Mouse (Mus musculus) E14TG2a.4 (cell line): ENCODE measurements around the gene Clmp.

Experiments
- H3K27me3 ChIP-seq: 2 replicates; pipeline ENCODE4 v1.6.1; 2014; ENCODE audit warnings: low read length, control low read depth; ENCODE audit not compliant: insufficient read depth
- H3K36me3 ChIP-seq: 2 replicates; pipeline ENCODE4 v1.6.1; 2014; ENCODE audit warnings: low read length, control low read depth; ENCODE audit not compliant: insufficient read depth
- H3K4me1 ChIP-seq: replicated peaks from 2 replicates; pipeline ENCODE4 v1.6.1; 2014; ENCODE audit warnings: low read depth, low read length, control low read depth
- H3K4me3 ChIP-seq: replicated peaks from 2 replicates; pipeline ENCODE4 v1.5.1; 2014; ENCODE audit warnings: mild to moderate bottlenecking, low read length
- H3K9me3 ChIP-seq: 2 replicates; pipeline ENCODE4 v1.6.1; 2014; ENCODE audit warnings: low read length, control low read depth
- CTCF ChIP-seq: conservative IDR thresholded peaks from 2 replicates; pipeline ENCODE4 v1.5.1; 2014; ENCODE audit warnings: low read length
- NANOG ChIP-seq: IDR thresholded peaks from 2 replicates; pipeline ENCODE4 v1.6.1; 2014; ENCODE audit warnings: borderline replicate concordance, low read length, mixed read lengths
- POU5F1 ChIP-seq: IDR thresholded peaks from 2 replicates; pipeline ENCODE4 v1.6.1; 2014; ENCODE audit warnings: low read length, borderline replicate concordance

Clmp gene

GRCm38 (mm10) chr9:40704364-40705276 is 18.9 kb downstream of the Clmp start:
- Histone ChIP-seq H3K27me3 (peaks cover 26% of the 10 kb centered on the region), H3K4me3 (no peak overlapping the region), H3K9me3 (no peaks in the 10 kb centered on the region), H3K4me1 (no peaks in the 10 kb centered on the region), H3K36me3 (no peaks in the 10 kb centered on the region)
- TF ChIP-seq POU5F1, result no peak
- TF ChIP-seq CTCF, result no peak
- TF ChIP-seq NANOG, result no peak

GRCm38 (mm10) chr9:40708448-40709140 is 22.8 kb downstream of the Clmp start:
- Histone ChIP-seq H3K4me3 (no peak overlapping the region), H3K9me3 (no peaks in the 10 kb centered on the region), H3K4me1 (no peaks in the 10 kb centered on the region), H3K36me3 (no peaks in the 10 kb centered on the region), H3K27me3 (peaks cover 15% of the 10 kb centered on the region)
- TF ChIP-seq NANOG (no peak), POU5F1 (no peak), CTCF (no peak)

- Histone ChIP-seq H3K4me3 (no peak overlapping the region), H3K27me3 (peaks cover 15% of the 10 kb centered on the region), H3K9me3 (no peaks in the 10 kb centered on the region), H3K4me1 (no peaks in the 10 kb centered on the region), H3K36me3 (no peaks in the 10 kb centered on the region)
- TF ChIP-seq CTCF (no peak), NANOG (no peak), POU5F1 (no peak)
Measured at GRCm38 (mm10) chr9:40709141-40709537, 23.4 kb downstream of the Clmp start.

- no peaks in the 10 kb centered on the region for H3K36me3 ChIP-seq
- no peak overlapping the region for H3K4me3 ChIP-seq
- H3K9me3 ChIP-seq, result no peaks in the 10 kb centered on the region
- TF ChIP-seq CTCF (no peak), NANOG (no peak), POU5F1 (no peak)
- no peaks in the 10 kb centered on the region for H3K4me1 ChIP-seq
- H3K27me3 ChIP-seq, result peaks cover 15% of the 10 kb centered on the region
Measured at GRCm38 (mm10) chr9:40709587-40709986, 23.8 kb downstream of the Clmp start.

GRCm38 (mm10) chr9:40709991-40710390 is 24.2 kb downstream of the Clmp start:
- Histone ChIP-seq H3K9me3 (no peaks in the 10 kb centered on the region), H3K4me1 (no peaks in the 10 kb centered on the region), H3K36me3 (no peaks in the 10 kb centered on the region), H3K27me3 (peaks cover 15% of the 10 kb centered on the region), H3K4me3 (no peak overlapping the region)
- TF ChIP-seq CTCF (no peak), NANOG (no peak), POU5F1 (no peak)

GRCm38 (mm10) chr9:40711654-40712053 is 25.9 kb downstream of the Clmp start:
- H3K4me3 ChIP-seq, result no peak overlapping the region
- TF ChIP-seq NANOG (no peak), CTCF (no peak), POU5F1 (no peak)

GRCm38 (mm10) chr9:40717182-40717874 is 31.6 kb downstream of the Clmp start:
- no peaks in the 10 kb centered on the region for H3K36me3 ChIP-seq
- no peak overlapping the region for H3K4me3 ChIP-seq
- peaks cover 10% of the 10 kb centered on the region; the same call in 1 of the 2 replicates for H3K27me3 ChIP-seq
- no peaks in the 10 kb centered on the region for H3K9me3 ChIP-seq
- no peak for TF ChIP-seq POU5F1
- TF ChIP-seq NANOG, result no peak
- TF ChIP-seq CTCF, result no peak
- H3K4me1 ChIP-seq, result no peaks in the 10 kb centered on the region

More at GRCm38 (mm10) chr9:40711654-40712053, 25.9 kb downstream of the Clmp start:
- Histone ChIP-seq H3K9me3 (no peaks in the 10 kb centered on the region), H3K4me1 (no peaks in the 10 kb centered on the region), H3K36me3 (no peaks in the 10 kb centered on the region), H3K27me3 (peaks cover 15% of the 10 kb centered on the region)

- Histone ChIP-seq H3K36me3 (no peaks in the 10 kb centered on the region), H3K27me3 (peaks cover 10% of the 10 kb centered on the region; the same call in 1 of the 2 replicates), H3K4me1 (no peaks in the 10 kb centered on the region), H3K4me3 (no peak overlapping the region), H3K9me3 (no peaks in the 10 kb centered on the region)
- TF ChIP-seq CTCF (no peak), NANOG (no peak), POU5F1 (no peak)
Measured at GRCm38 (mm10) chr9:40717875-40718185, 32.1 kb downstream of the Clmp start.

GRCm38 (mm10) chr9:40720881-40721280 is 35.1 kb downstream of the Clmp start:
- Histone ChIP-seq H3K9me3 (no peaks in the 10 kb centered on the region), H3K27me3 (peaks cover 10% of the 10 kb centered on the region), H3K4me1 (no peaks in the 10 kb centered on the region), H3K4me3 (no peak overlapping the region), H3K36me3 (no peaks in the 10 kb centered on the region)
- TF ChIP-seq CTCF, result no peak
- TF ChIP-seq NANOG, result no peak
- no peak for TF ChIP-seq POU5F1
